Mouse (Mus musculus) heart, adult 9 months (tissue): ENCODE data around the gene Ngb.

Source experiments
- DNase-seq, 2 experiments: peaks; one replicate each; pipeline ENCODE4 v3.0.0; 2022; ENCODE audit warnings: low spot score in 2 of 2

The Ngb gene

GRCm38 (mm10) chr12:87091916-87092315 lies 10.4 kb downstream of the Ngb start:
- DNase-seq = no peak

DNA sequence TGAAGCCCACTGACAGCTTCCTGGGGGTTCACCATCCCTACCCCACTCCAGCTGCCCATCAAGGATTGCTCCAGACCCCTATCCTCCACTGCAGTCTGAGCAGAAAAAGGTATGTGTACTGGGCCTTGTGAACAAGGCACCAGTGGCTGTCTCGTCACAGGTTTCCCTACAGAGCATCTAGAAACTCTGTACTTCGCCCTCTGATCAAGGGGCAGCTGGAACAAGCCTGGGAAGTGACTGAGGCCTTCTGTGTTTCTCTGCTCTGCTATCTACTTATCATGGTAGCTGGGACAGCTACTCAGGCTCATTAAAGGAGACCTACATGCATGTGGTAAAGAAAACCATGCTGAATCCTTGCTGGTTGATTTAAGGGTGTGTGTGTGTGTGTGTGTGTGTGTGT lies 12.6 kb downstream of the Ngb start:
- no peak for DNase-seq

- no peak for DNase-seq
Observed at GRCm38 (mm10) chr12:87089255-87089654, 13.1 kb downstream of the Ngb start.

- DNase-seq = no peak
Observed at GRCm38 (mm10) chr12:87088331-87088730, 14.0 kb downstream of the Ngb start.

- DNase-seq = no peak
Observed at GRCm38 (mm10) chr12:87087236-87087635, 15.1 kb downstream of the Ngb start.

- no peak for DNase-seq
Observed at GRCm38 (mm10) chr12:87082797-87083196, 19.5 kb downstream of the Ngb start.

GRCm38 (mm10) chr12:87076610-87077009 lies 25.7 kb downstream of the Ngb start:
- no peak for DNase-seq

DNA sequence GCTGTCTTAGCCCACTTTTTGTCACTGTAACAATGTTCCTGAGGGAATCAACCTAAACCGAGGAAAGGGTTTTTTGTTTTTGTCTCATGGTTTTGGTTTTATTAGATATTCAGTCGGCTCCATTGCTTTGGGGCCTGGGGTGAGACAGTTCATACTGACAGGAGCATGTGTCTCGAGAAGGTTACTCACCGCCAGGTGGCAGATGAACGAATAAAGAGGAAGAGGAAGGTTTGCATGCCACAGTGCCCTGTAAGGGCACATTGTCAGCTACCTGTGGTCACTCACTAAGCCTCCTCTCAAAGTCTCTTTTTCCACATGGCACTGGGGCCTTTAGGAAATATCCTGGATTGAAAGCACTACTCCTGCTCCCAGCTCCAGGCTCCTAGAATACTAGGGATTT lies 31.8 kb downstream of the Ngb start:
- DNase-seq = no peak

DNA sequence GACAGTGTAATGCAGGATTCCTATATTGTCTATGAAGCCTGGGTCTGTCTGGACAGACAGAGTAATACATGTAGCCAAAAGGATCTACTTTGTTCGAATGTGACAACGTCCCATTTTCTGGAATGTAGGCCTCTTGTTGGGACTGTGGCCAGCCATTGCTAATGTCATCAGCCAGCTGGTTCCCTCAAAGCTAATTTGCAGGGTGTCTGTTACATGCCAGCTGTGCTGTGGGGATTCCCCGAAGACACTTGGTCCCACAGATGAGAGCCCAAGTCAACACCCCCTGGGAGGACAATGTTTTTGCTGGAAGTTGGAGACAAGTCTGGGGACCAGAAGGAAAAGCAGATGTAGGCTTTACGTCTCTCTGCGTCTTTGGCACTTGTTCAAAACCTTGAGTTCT lies 35.9 kb downstream of the Ngb start:
- no peak for DNase-seq

DNA sequence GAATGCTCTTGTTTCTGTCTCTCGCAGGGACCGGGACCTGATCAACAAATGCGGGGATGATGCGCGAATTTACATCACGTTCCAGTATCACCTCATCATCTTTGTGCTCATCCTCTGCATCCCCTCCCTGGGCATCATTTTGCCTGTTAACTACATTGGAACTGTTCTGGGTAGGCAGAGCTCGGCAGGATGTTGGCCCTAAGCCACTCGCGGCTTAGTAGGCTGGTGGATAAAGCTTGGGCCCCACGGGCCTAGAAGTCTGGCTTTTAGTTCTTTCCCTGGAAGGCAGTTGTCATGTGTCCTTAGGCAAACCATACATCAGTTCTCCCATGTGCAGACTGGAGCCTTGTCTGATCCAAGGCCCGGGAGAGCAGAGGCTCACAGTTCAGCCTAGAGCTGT lies 36.9 kb downstream of the Ngb start:
- DNase-seq = no peak

- DNase-seq = no peak
Observed at GRCm38 (mm10) chr12:87057066-87057465, 45.3 kb downstream of the Ngb start.

DNA sequence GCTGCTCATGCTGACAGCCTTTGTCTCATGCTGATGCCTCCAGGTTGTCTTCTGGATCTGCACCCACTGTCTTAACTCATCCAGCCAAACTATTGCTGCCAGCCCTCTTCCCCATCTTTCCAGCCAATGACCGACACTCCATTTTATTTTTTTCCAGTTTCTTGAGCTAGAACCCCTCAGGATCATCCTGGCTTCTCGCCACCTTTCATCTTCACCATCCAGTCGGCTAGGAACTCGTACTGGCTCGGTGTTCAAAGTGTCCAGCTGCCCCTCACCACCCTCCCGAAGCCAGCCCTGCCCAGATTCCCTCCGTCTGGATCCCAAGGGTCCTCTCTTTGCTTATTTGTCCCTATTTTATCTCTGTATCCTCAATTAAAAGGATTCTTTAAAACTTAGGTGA lies 47.5 kb downstream of the Ngb start:
- DNase-seq = no peak

DNA sequence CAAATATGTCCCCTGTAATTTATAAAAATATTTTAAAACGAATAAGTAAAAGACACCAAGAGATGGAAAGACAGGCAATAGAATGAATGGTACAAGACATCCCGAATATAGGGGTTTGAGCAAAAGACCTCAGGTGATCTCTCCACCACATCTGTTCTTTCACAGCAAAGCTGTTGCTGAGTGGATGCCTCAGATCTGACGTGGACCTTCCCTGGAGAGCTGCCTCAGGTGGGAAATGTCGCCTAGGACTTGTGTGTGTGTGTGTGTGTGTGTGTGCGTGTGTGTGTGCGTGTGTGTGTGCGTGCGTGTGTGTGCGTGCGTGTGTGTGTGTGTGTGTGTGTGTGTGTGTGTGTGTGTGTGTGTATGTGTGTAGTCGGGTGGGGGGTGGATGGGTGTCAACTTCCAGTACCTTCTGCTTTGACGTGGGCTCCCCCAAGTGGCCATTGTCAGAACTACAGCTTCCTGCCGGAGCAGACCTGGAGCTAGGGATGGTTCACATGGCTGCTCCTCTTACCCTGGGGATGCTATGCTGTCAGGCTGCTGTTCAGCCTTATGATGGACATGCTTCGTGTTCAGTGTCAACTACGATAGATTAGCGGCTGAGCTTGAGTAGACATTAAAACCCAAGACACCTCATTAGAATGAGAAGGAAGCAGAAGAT lies 49.5 kb downstream of the Ngb start:
- peak; percentile 53 to 71 for DNase-seq

GRCm38 (mm10) chr12:87047536-87047935 lies 54.8 kb downstream of the Ngb start:
- DNase-seq = no peak
